Mouse (Mus musculus) small intestine, adult 2 months (tissue): ENCODE data around the gene Chsy1. TPM values are rescaled to one million over a fixed set of nuclear protein-coding genes. Genes with fewer than 3 reads are reported as not detected.

Source experiments
- H3K27ac ChIP-seq: fragments of 200-500 bp; 2 replicates; pipeline ENCODE4 v1.5.1; 2012; ENCODE audit warnings: low read depth, low read length, control low read depth, inconsistent platforms; ENCODE audit not compliant: insufficient read depth
- H3K27me3 ChIP-seq: fragments of 200-500 bp; 2 replicates; pipeline ENCODE4 v1.6.1; 2012; ENCODE audit warnings: mild to moderate bottlenecking, moderate library complexity, low read length, inconsistent platforms; ENCODE audit not compliant: control insufficient read depth, insufficient read depth
- H3K36me3 ChIP-seq: fragments of 200-500 bp; 2 replicates; pipeline ENCODE4 v1.6.1; 2012; ENCODE audit warnings: mild to moderate bottlenecking, low read length, control low read depth, inconsistent platforms; ENCODE audit not compliant: control insufficient read depth, insufficient read depth
- H3K4me1 ChIP-seq: fragments of 200-500 bp; 2 replicates; pipeline ENCODE4 v1.6.1; 2012; ENCODE audit warnings: low read length, inconsistent platforms, mixed read lengths; ENCODE audit not compliant: control insufficient read depth, insufficient read depth, insufficient read length
- H3K4me3 ChIP-seq: fragments of 200-500 bp; 2 replicates; pipeline ENCODE4 v1.5.1; 2012; ENCODE audit warnings: low read depth, mild to moderate bottlenecking, control low read depth, inconsistent platforms, low read length, moderate library complexity
- CTCF ChIP-seq: fragments of 200-500 bp; IDR thresholded peaks from 2 replicates; pipeline ENCODE4 v1.5.1; 2012; ENCODE audit warnings: low read depth, mild to moderate bottlenecking, control low read depth, inconsistent platforms, low read length, moderate library complexity, mixed read lengths; ENCODE audit not compliant: insufficient replicate concordance, insufficient read length; ENCODE audit errors: extremely low read depth
- POLR2A ChIP-seq: fragments of 200-500 bp; IDR thresholded peaks from 2 replicates; pipeline ENCODE4 v1.6.1; 2012; ENCODE audit warnings: low read depth, mild to moderate bottlenecking, control low read depth, inconsistent platforms, low read length, moderate library complexity
- WGBS: fragments of 180-500 bp; shearing (Covaris S2); methylation state at CpG from one replicate; pipeline ENCODE4 v1.1.7; 2018; 5-methylcytosine and 5-hydroxymethylcytosine counted together
- polyA plus RNA-seq: library from polyadenylated mRNA; depleted of rRNA; stranded (reverse); fragments of >200 nt; gene quantifications from 2 replicates; pipeline ENCODE4 v1.2.3, GENCODE M21; 2012

Gene Chsy1
- polyA plus RNA-seq, 1 experiment: 1.4 TPM

- no peaks in the 10 kb centered on the region; the same call in 1 of the 2 replicates for H3K27me3 ChIP-seq
- 80% methylated on average over 7 of the region's 7 CpGs for WGBS
- H3K27ac ChIP-seq: no peak overlapping the region
- no peak overlapping the region for H3K4me3 ChIP-seq
- TF ChIP-seq CTCF: no peak
- no peaks in the 10 kb centered on the region for H3K36me3 ChIP-seq
- no peaks in the 10 kb centered on the region for H3K4me1 ChIP-seq
These were observed 10.5 kb upstream of the Chsy1 start for GRCm38 (mm10) chr7:66098803-66099202.

- Histone ChIP-seq H3K27me3 (no peaks in the 10 kb centered on the region; the same call in 1 of the 2 replicates), H3K27ac (no peak overlapping the region), H3K4me1 (no peaks in the 10 kb centered on the region), H3K36me3 (no peaks in the 10 kb centered on the region), H3K4me3 (no peak overlapping the region)
- WGBS: 4% methylated on average over 4 of the region's 4 CpGs
- TF ChIP-seq CTCF (no peak), POLR2A (no peak)
These were observed 7.4 kb upstream of the Chsy1 start for GRCm38 (mm10) chr7:66101866-66102265.

- TF ChIP-seq POLR2A: no peak
- no peak for TF ChIP-seq CTCF
- H3K27ac ChIP-seq: no peak overlapping the region
- H3K4me1 ChIP-seq: no peaks in the 10 kb centered on the region; the same call in 1 of the 2 replicates
- 89% methylated on average over 5 of the region's 5 CpGs for WGBS
- H3K4me3 ChIP-seq: no peak overlapping the region
- H3K27me3 ChIP-seq: 0 out of 2 replicates have a peak, but pooled peaks cover under 1% of the 10 kb centered on the region
- H3K36me3 ChIP-seq: no peaks in the 10 kb centered on the region
These were observed 4.8 kb upstream of the Chsy1 start for GRCm38 (mm10) chr7:66104531-66104930.

GRCm38 (mm10) chr7:66105771-66106170 lies 3.5 kb upstream of the Chsy1 start:
- TF ChIP-seq CTCF (no peak), POLR2A (no peak)
- no peak overlapping the region for H3K4me3 ChIP-seq
- WGBS: 51% methylated on average over 4 of the region's 4 CpGs
- H3K36me3 ChIP-seq: no peaks in the 10 kb centered on the region
- H3K27me3 ChIP-seq: peaks cover 7% of the 10 kb centered on the region; the same call in 1 of the 2 replicates
- H3K27ac ChIP-seq: no peak overlapping the region
- H3K4me1 ChIP-seq: no peaks in the 10 kb centered on the region; the same call in 1 of the 2 replicates

- no peak for TF ChIP-seq POLR2A
- no peak for TF ChIP-seq CTCF
- H3K4me1 ChIP-seq: no peaks in the 10 kb centered on the region; the same call in 1 of the 2 replicates
- 33% methylated on average over 7 of the region's 7 CpGs for WGBS
These were observed 2.7 kb upstream of the Chsy1 start for GRCm38 (mm10) chr7:66106581-66107056.

GRCm38 (mm10) chr7:66107206-66107605 lies 2.1 kb upstream of the Chsy1 start:
- no peak for TF ChIP-seq POLR2A
- no peak for TF ChIP-seq CTCF
- Histone ChIP-seq H3K27me3 (peaks cover 7% of the 10 kb centered on the region; the same call in 1 of the 2 replicates), H3K4me3 (no peak overlapping the region), H3K36me3 (no peaks in the 10 kb centered on the region), H3K4me1 (no peaks in the 10 kb centered on the region; the same call in 1 of the 2 replicates), H3K27ac (no peak overlapping the region)
- 69% methylated on average over 11 of the region's 11 CpGs for WGBS

More at GRCm38 (mm10) chr7:66106581-66107056, 2.7 kb upstream of the Chsy1 start:
- Histone ChIP-seq H3K27ac (no peak overlapping the region), H3K36me3 (no peaks in the 10 kb centered on the region), H3K4me3 (no peak overlapping the region), H3K27me3 (peaks cover 7% of the 10 kb centered on the region; the same call in 1 of the 2 replicates)

GRCm38 (mm10) chr7:66107930-66108329 lies 1.4 kb upstream of the Chsy1 start:
- no peaks in the 10 kb centered on the region for H3K36me3 ChIP-seq
- 13% methylated on average over 7 of the region's 7 CpGs for WGBS
- peaks cover 7% of the 10 kb centered on the region; the same call in 1 of the 2 replicates for H3K27me3 ChIP-seq
- no peak overlapping the region for H3K27ac ChIP-seq
- H3K4me3 ChIP-seq: no peak overlapping the region
- 0 out of 2 replicates have a peak, but pooled peaks have one; percentile 29 for TF ChIP-seq CTCF
- no peak for TF ChIP-seq POLR2A
- H3K4me1 ChIP-seq: no peaks in the 10 kb centered on the region; the same call in 1 of the 2 replicates
